Mouse (Mus musculus) thymus, postnatal 25 days (tissue): Measurements from ENCODE around the gene Ovol2.

ENCODE experiments used
- DNase-seq: peaks from one replicate; pipeline ENCODE4 v3.0.0; 2022

Gene Ovol2

DNA sequence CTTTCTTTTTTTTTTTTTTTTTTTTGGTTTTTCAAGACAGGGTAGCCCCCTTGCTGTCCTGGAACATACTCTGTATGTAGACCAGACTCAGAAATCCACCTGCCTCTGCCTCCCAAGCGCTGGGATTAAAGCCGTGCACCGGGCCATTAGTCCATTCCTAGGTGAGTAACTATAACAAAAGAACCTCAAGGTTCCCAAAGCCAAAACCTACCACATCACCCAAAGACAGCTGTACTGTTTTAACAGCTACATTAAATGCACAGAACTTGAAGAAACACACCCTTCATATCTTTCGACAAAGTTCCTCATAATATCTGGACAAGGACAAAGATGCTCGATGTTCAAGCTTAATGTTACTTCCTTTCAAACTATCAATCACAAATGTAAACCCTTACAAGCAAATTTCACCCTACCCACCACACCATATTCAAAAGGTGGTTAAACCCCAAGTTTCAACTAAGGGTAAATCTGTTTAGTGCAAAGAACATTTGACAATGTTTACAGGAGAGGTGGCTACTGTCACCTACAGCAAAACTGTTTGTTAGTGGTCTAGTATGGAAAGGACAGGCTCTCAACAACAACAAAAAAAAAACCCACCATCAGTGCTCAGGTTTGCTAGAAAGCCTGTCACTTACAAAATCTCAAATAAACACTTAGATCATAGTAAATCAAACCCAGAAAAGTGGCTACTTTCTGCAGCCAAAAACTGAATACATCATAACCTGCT is 64.8 kb downstream of the Ovol2 start:
- no peak for DNase-seq

DNA sequence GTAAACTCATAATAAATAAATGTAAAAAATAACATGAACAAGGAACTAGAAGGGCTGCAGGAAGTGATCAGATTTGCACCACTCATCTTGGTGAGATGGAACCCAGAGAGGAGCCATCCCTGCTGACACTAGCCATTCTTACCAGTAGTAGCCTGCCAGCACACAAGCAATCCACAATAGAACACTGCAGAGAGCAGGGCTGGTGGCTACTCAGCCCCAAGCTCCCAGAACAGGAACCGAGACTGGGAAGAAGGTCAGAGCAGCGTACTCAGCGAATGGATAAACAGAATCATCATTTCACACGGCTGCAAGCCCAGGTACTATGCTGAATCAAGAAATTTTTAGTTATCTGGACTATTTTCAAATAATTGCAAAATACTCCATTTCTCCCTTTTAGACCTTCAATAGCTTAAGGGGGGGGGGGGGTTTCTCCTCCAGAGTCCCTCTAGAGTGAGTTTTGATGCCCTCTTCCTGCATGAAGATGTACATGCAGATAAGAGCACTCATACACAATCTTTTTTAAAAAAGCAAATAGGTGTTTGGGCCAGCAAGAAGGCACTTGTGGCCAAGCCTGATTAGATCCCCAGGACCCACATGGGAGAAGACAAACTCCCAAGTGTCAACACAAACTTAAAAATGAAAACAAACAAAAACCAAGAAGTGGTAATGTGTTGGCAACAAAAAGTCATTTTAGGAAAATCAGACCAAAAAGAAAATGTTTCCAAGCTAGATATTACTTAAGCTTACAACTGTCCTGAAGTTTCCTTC is 65.8 kb downstream of the Ovol2 start:
- no peak for DNase-seq

DNA sequence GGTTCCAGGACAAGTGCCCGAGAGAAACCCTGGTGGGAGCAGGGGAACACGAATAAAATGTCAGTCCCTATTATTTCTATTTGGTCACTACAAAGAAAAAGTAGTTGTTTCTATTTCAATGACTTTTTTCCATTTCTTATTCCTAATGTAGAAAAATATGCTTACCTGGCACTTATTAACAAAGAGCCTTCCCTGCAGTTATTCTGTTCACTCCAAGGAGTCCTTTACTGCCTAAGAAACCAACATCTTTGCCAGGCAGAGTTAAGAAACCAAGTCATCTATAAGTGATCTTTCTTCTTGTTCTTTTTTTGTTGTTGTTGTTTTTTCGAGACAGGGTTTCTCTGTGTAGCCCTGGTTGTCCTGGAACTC is 66.8 kb downstream of the Ovol2 start:
- DNase-seq: no peak

DNA sequence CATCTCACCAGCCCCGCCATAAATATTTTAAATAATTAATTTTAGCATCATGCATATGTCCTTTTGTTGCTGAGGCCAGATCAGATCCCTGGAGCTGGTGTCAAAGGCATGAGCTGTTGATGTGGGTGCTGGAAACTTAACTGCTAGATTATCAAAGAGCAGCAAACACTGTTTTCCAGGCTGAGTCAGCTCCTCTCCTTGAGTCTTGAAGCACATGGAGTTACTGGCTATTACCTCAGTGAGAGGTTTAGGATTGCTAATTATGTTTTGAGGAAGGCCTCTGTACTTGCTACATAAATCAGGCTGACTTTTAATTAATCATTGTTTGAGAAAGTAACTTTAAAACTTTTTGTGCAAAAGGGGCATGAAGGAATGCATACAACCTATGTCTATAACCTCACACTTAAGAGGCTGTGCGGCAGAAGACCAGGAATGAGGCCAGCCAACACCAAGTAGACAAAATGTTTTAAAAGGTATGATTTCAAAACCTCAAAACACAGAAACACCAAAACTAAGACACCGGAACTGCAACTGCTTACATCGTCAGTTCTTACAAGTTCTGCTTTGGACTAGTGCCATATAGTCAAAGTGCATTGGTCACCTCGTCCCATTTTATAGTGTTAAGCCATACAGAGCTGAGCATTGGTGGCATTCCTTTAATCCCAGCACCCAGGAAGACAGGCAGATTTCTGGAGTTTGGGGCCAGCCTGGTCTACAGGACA is 67.4 kb downstream of the Ovol2 start:
- no peak for DNase-seq

DNA sequence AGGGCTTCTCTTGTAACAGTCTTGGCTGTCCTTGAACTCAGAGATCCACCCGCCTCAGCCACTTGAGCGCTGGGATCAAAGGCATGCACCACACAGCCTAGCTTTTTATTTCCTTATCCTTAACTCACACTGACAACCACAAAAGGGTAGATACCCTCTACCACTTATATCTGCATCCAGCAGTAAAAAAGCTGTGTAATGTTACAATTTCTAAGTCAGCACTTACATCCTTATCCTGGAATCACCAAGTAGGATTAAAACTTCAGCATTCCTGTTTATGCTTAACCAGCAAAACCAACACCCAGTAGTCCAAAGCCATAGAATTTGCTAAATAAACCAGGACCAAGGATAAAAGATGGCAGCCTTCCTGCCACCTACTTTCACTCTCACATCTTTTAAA is 69.1 kb downstream of the Ovol2 start:
- no peak for DNase-seq
